Comparison of ENCODE assay signal across 16 mouse cellular contexts in genomic region chr3:130054587-130054986, GRCm38 (mm10). TPM values are rescaled to one million over a fixed set of nuclear protein-coding genes. Genes with fewer than 3 reads are reported as not detected.
DNase-seq lines count a peak whose midpoint lies in the region; ATAC-seq and TF ChIP-seq lines count a peak whose summit lies in the region.
"Had no signal": no experiment of that assay in that cellular context is flagged by ENCODE, and none has a peak within 500 bp of the region (broad histone marks: within the 10 kb centered on the region; RNA-seq: fewer than 3 reads in every experiment).

No protein-coding gene starts in this region.

- peak overlapping the region; percentile 46; the same call in 1 of the 2 replicates for H3K27ac ChIP-seq in intestine, postnatal 0 days (ENCODE audit: low read depth, low read length)
- no peak overlapping the region for H3K27ac ChIP-seq in intestine, embryonic 15.5 days
- peak overlapping the region; percentile 44 for H3K27ac ChIP-seq in brown adipose tissue, adult 24 weeks (replicated peaks; ENCODE audit: low read depth, low read length)
- H3K27ac ChIP-seq in embryonic facial prominence, embryonic 11.5 days (replicated peaks; ENCODE audit: low read depth, low read length): no peak overlapping the region
- H3K27ac ChIP-seq in midbrain, embryonic 11.5 days (ENCODE audit: low read depth, low read length): no peak overlapping the region
- H3K27ac ChIP-seq in hindbrain, embryonic 13.5 days: no peak overlapping the region
- H3K27ac ChIP-seq: embryonic facial prominence, embryonic 13.5 days; forebrain, embryonic 12.5 days had no signal

- no peak for TF ChIP-seq CTCF in intestine, postnatal 0 days (IDR thresholded peaks at IDR 0.05; ENCODE audit: low read depth)

- H3K4me1 ChIP-seq in intestine, postnatal 0 days (replicated peaks; ENCODE audit: control insufficient read depth, insufficient read depth, low read length): peaks cover 20% of the 10 kb centered on the region
- H3K4me1 ChIP-seq in intestine, embryonic 15.5 days (replicated peaks): peaks cover 33% of the 10 kb centered on the region
- H3K4me1 ChIP-seq in brown adipose tissue, adult 24 weeks (ENCODE audit: control insufficient read depth, insufficient read depth, insufficient read length, low read length): peaks cover 46% of the 10 kb centered on the region
- H3K4me1 ChIP-seq in embryonic facial prominence, embryonic 11.5 days (ENCODE audit: control insufficient read depth, insufficient read depth, low read length): no peaks in the 10 kb centered on the region
- peaks cover 10% of the 10 kb centered on the region for H3K4me1 ChIP-seq in midbrain, embryonic 11.5 days (ENCODE audit: control insufficient read depth, insufficient read depth, low read length)
- peaks cover 48% of the 10 kb centered on the region for H3K4me1 ChIP-seq in hindbrain, embryonic 13.5 days (replicated peaks)

- no peak overlapping the region for H3K9ac ChIP-seq in intestine, postnatal 0 days (ENCODE audit: low read depth, low read length)
- H3K9ac ChIP-seq in intestine, embryonic 15.5 days: no peak overlapping the region
- no peak overlapping the region for H3K9ac ChIP-seq in embryonic facial prominence, embryonic 11.5 days (replicated peaks; ENCODE audit: low read length)
- H3K9ac ChIP-seq in midbrain, embryonic 11.5 days (ENCODE audit: low read length): no peak overlapping the region
- no peak overlapping the region for H3K9ac ChIP-seq in hindbrain, embryonic 13.5 days
- H3K9ac ChIP-seq: embryonic facial prominence, embryonic 13.5 days; forebrain, embryonic 12.5 days had no signal

- WGBS in intestine, postnatal 0 days: 74% methylated on average over 6 of the region's 6 CpGs
- WGBS in intestine, embryonic 15.5 days: 69% methylated on average over 6 of the region's 6 CpGs
- WGBS in embryonic facial prominence, embryonic 11.5 days: 74% methylated on average over 6 of the region's 6 CpGs
- WGBS in midbrain, embryonic 11.5 days: 94% methylated on average over 6 of the region's 6 CpGs
- WGBS in hindbrain, embryonic 13.5 days: 88% methylated on average over 6 of the region's 6 CpGs

- H3K27me3 ChIP-seq in intestine, postnatal 0 days (replicated peaks; ENCODE audit: control insufficient read depth, insufficient read depth, low read length): no peaks in the 10 kb centered on the region
- H3K27me3 ChIP-seq in intestine, embryonic 15.5 days (replicated peaks): no peaks in the 10 kb centered on the region
- H3K27me3 ChIP-seq in embryonic facial prominence, embryonic 11.5 days (ENCODE audit: control insufficient read depth, insufficient read depth, low read length): no peaks in the 10 kb centered on the region
- no peaks in the 10 kb centered on the region for H3K27me3 ChIP-seq in midbrain, embryonic 11.5 days (ENCODE audit: control insufficient read depth, insufficient read depth, low read length)
- no peaks in the 10 kb centered on the region for H3K27me3 ChIP-seq in hindbrain, embryonic 13.5 days
- H3K27me3 ChIP-seq: embryonic facial prominence, embryonic 13.5 days; forebrain, embryonic 12.5 days had no signal

- no peak overlapping the region for H3K4me3 ChIP-seq in intestine, postnatal 0 days (ENCODE audit: low read depth, low read length)
- H3K4me3 ChIP-seq in intestine, embryonic 15.5 days (replicated peaks): no peak overlapping the region
- H3K4me3 ChIP-seq in brown adipose tissue, adult 24 weeks (ENCODE audit: insufficient read depth, low read depth, low read length): no peak overlapping the region
- no peak overlapping the region for H3K4me3 ChIP-seq in embryonic facial prominence, embryonic 11.5 days (ENCODE audit: low read depth, low read length)
- H3K4me3 ChIP-seq in midbrain, embryonic 11.5 days (ENCODE audit: low read depth, low read length): no peak overlapping the region
- no peak overlapping the region for H3K4me3 ChIP-seq in hindbrain, embryonic 13.5 days
- H3K4me3 ChIP-seq: embryonic facial prominence, embryonic 13.5 days; forebrain, embryonic 12.5 days had no signal

- peak; percentile 7 for DNase-seq in embryonic facial prominence, embryonic 11.5 days (ENCODE audit: low spot score)
- DNase-seq in lung, postnatal 14 days: peak; percentile 22
- DNase-seq in midbrain, embryonic 11.5 days (ENCODE audit: low spot score, missing footprints): no peak
- no peak for DNase-seq in layer of hippocampus, postnatal 25 days (ENCODE audit: extremely low spot score in 1 of 2, low spot score in 1 of 2)
- DNase-seq: cerebellum, postnatal 36 days; kidney, postnatal 4 days; left cerebral cortex, postnatal 4 days; right cerebral cortex, postnatal 25 days had no signal

- no peak overlapping the region for H3K4me2 ChIP-seq in intestine, postnatal 0 days (replicated peaks; ENCODE audit: low read depth)
- H3K4me2 ChIP-seq in intestine, embryonic 15.5 days (replicated peaks): no peak overlapping the region
- H3K4me2 ChIP-seq in embryonic facial prominence, embryonic 11.5 days (ENCODE audit: low read depth, low read length): no peak overlapping the region
- no peak overlapping the region for H3K4me2 ChIP-seq in midbrain, embryonic 11.5 days
- no peak overlapping the region for H3K4me2 ChIP-seq in hindbrain, embryonic 13.5 days
- H3K4me2 ChIP-seq: embryonic facial prominence, embryonic 13.5 days; forebrain, embryonic 12.5 days; liver, embryonic 11.5 days had no signal

- H3K36me3 ChIP-seq in intestine, postnatal 0 days (ENCODE audit: control insufficient read depth, insufficient read depth): 0 out of 2 replicates have a peak, but pooled peaks cover 5% of the 10 kb centered on the region
- H3K36me3 ChIP-seq in intestine, embryonic 15.5 days: no peaks in the 10 kb centered on the region; the same call in 1 of the 2 replicates
- no peaks in the 10 kb centered on the region for H3K36me3 ChIP-seq in embryonic facial prominence, embryonic 11.5 days (replicated peaks; ENCODE audit: control insufficient read depth, insufficient read depth, low read depth, low read length)
- no peaks in the 10 kb centered on the region for H3K36me3 ChIP-seq in midbrain, embryonic 11.5 days (ENCODE audit: control insufficient read depth, insufficient read depth, low read length)
- no peaks in the 10 kb centered on the region for H3K36me3 ChIP-seq in hindbrain, embryonic 13.5 days

- no peak for ATAC-seq in intestine, postnatal 0 days
- ATAC-seq in intestine, embryonic 15.5 days: no peak
- ATAC-seq in embryonic facial prominence, embryonic 11.5 days (replicated peaks; ENCODE audit: insufficient number of reproducible peaks, low FRiP score, low TSS enrichment, low read depth): no peak
- ATAC-seq in midbrain, embryonic 11.5 days (ENCODE audit: low FRiP score): no peak
- ATAC-seq in hindbrain, embryonic 13.5 days (ENCODE audit: low FRiP score): no peak
- ATAC-seq: midbrain, embryonic 16.5 days had no signal

- no peaks in the 10 kb centered on the region for H3K9me3 ChIP-seq in intestine, postnatal 0 days (ENCODE audit: control insufficient read depth)
- no peaks in the 10 kb centered on the region for H3K9me3 ChIP-seq in intestine, embryonic 15.5 days
- no peaks in the 10 kb centered on the region for H3K9me3 ChIP-seq in embryonic facial prominence, embryonic 11.5 days (replicated peaks; ENCODE audit: control insufficient read depth, low read length)
- H3K9me3 ChIP-seq in midbrain, embryonic 11.5 days (ENCODE audit: control insufficient read depth, low read length): no peaks in the 10 kb centered on the region
- H3K9me3 ChIP-seq in hindbrain, embryonic 13.5 days: no peaks in the 10 kb centered on the region
- H3K9me3 ChIP-seq: embryonic facial prominence, embryonic 13.5 days; forebrain, embryonic 12.5 days had no signal

RNA-seq across cellular contexts. Expression of gene Sec24b, which starts 6.8 kb away (rescaled TPM):
- polyA plus RNA-seq in intestine, postnatal 0 days (2015; fragmentation: Nextera tagmentation; extraction: Ambion mirVana): 13.1 and 13.4 TPM in 2 replicates
- 24.7 and 29.2 TPM in 2 replicates for polyA plus RNA-seq in intestine, embryonic 15.5 days (2015; fragmentation: Nextera tagmentation; extraction: Ambion mirVana)
- 19.7 and 23.6 TPM in 2 replicates for polyA plus RNA-seq in brown adipose tissue, adult 24 weeks (2012; ENCODE audit: insufficient read depth, insufficient read length, missing spikeins)
- polyA plus RNA-seq in embryonic facial prominence, embryonic 11.5 days (2014; fragmentation: Nextera tagmentation; extraction: Ambion mirVana): 24.8 and 33.1 TPM in 2 replicates
- polyA plus RNA-seq in midbrain, embryonic 11.5 days (2014; fragmentation: Nextera tagmentation; extraction: Ambion mirVana): 25.6 and 27.0 TPM in 2 replicates
- 28.6 and 30.2 TPM in 2 replicates for polyA plus RNA-seq in hindbrain, embryonic 13.5 days (2015; fragmentation: Nextera tagmentation; extraction: Ambion mirVana)
- total RNA-seq in layer of hippocampus, postnatal 25 days (2021): 10 to 100 TPM; 51.6 to 55.9 TPM

Comparison
In these comparisons a context has a peak if more than half of its experiments do, and no peak if none do; other contexts are left out.
1. H3K27ac ChIP-seq: peak in intestine, postnatal 0 days (single experiment) and brown adipose tissue, adult 24 weeks (single experiment); none in intestine, embryonic 15.5 days (single experiment), embryonic facial prominence, embryonic 11.5 days (single experiment), midbrain, embryonic 11.5 days (single experiment) and hindbrain, embryonic 13.5 days (single experiment).
2. DNase-seq: peak in embryonic facial prominence, embryonic 11.5 days (single experiment) and lung, postnatal 14 days (single experiment); none in midbrain, embryonic 11.5 days (single experiment) and layer of hippocampus, postnatal 25 days (0 of 2).